Mouse (Mus musculus) lung, postnatal 14 days (tissue): Measurements from ENCODE around the gene Unc13d.
A peak's percentile ranks its signal among the peaks of the same experiment; 100 is the strongest.
"Not testable (repeated sequence)": the region's sequence is repeated elsewhere in the genome, so short reads cannot be mapped to it uniquely, and the experiment has no call there.

Experiments used
- DNase-seq: peaks from one replicate; pipeline ENCODE4 v3.0.0; 2021

Gene Unc13d

GRCm38 (mm10) chr11:116019976-116020411, 57.8 kb downstream of the Unc13d start:
- DNase-seq: no peak

- DNase-seq: no peak
Measured at GRCm38 (mm10) chr11:116019360-116019791, 58.4 kb downstream of the Unc13d start.

- DNase-seq: not testable (repeated sequence)
Measured at GRCm38 (mm10) chr11:116018867-116019266, 58.9 kb downstream of the Unc13d start.

GRCm38 (mm10) chr11:116018106-116018505, 59.7 kb downstream of the Unc13d start:
- peak; percentile 63 for DNase-seq

- DNase-seq: no peak
Measured at GRCm38 (mm10) chr11:116014821-116015220, 62.9 kb downstream of the Unc13d start.

GRCm38 (mm10) chr11:116012262-116012947, 65.4 kb downstream of the Unc13d start, which contains the start of gene Galk1:
Gene Galk1 (minus strand): TSS chr11:116012719.
- DNase-seq: peak; percentile 89
